Mouse (Mus musculus): Measurements from ENCODE around the gene Slc25a33.

DNA sequence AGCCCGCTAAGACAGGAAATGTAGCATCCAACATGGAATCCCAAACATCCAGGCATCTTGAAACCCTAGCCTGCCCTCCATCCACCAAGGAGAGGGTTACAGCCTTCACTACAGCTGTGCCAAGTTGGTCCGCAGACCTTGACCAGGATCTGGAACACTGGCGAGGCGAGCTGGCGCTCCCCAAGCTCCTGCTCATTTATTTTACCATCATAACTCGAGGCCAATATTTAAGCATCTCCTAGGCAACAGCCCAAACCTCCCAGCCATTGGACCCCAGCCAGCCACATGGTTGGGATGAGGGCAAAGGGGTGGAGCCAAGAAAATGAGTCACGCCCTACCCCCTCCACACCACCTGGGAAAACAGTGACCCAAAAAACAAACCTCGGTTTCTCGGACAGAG, 48.0 kb upstream of the Slc25a33 start:
- TF ChIP-seq POLR2A (IDR thresholded peaks at IDR 0.05; ENCODE audit: borderline replicate concordance, insufficient read depth, low read length) = no peak
- no peak for TF ChIP-seq CTCF (IDR thresholded peaks at IDR 0.05; ENCODE audit: borderline replicate concordance, insufficient read depth, low read depth, low read length)

Data from cerebellum, adult 2 months (tissue).